ENCODE assay signal across 15 mouse cellular contexts in genomic region chr2:71048896-71049295, GRCm38 (mm10). TPM values are rescaled to one million over a fixed set of nuclear protein-coding genes. Genes with fewer than 3 reads are reported as not detected.
DNase-seq lines count a peak whose midpoint lies in the region; ATAC-seq and TF ChIP-seq lines count a peak whose summit lies in the region.
"Had no signal": no experiment of that assay in that cellular context is flagged by ENCODE, and none has a peak within 500 bp of the region (broad histone marks: within the 10 kb centered on the region; RNA-seq: fewer than 3 reads in every experiment).

No protein-coding gene starts in this region.

- H3K36me3 ChIP-seq in lung, postnatal 0 days (ENCODE audit: insufficient read depth, low read length) = no peaks in the 10 kb centered on the region
- H3K36me3 ChIP-seq in midbrain, embryonic 15.5 days (replicated peaks) = no peaks in the 10 kb centered on the region
- H3K36me3 ChIP-seq: forebrain, embryonic 15.5 days; hindbrain, embryonic 13.5 days had no signal

- H3K27me3 ChIP-seq in lung, postnatal 0 days (replicated peaks; ENCODE audit: insufficient read depth, low read length) = no peaks in the 10 kb centered on the region
- no peaks in the 10 kb centered on the region for H3K27me3 ChIP-seq in midbrain, embryonic 15.5 days (replicated peaks)
- H3K27me3 ChIP-seq: forebrain, embryonic 15.5 days; hindbrain, embryonic 13.5 days had no signal

- TF ChIP-seq CTCF in lung, postnatal 0 days (IDR thresholded peaks at IDR 0.05) = peak; percentile 42

- H3K27ac ChIP-seq in lung, postnatal 0 days (ENCODE audit: low read length) = no peak overlapping the region
- H3K27ac ChIP-seq in midbrain, embryonic 15.5 days = no peak overlapping the region
- H3K27ac ChIP-seq: forebrain, embryonic 15.5 days; heart, adult 2 months; hindbrain, embryonic 13.5 days had no signal

- no peaks in the 10 kb centered on the region; the same call in 1 of the 2 replicates for H3K4me1 ChIP-seq in lung, postnatal 0 days (ENCODE audit: insufficient read depth, low read depth, low read length)
- H3K4me1 ChIP-seq in midbrain, embryonic 15.5 days = no peaks in the 10 kb centered on the region

- H3K4me2 ChIP-seq in lung, postnatal 0 days (replicated peaks; ENCODE audit: low read depth, low read length) = no peak overlapping the region
- no peak overlapping the region for H3K4me2 ChIP-seq in midbrain, embryonic 15.5 days
- H3K4me2 ChIP-seq: forebrain, embryonic 15.5 days; hindbrain, embryonic 13.5 days had no signal

- WGBS in lung, postnatal 0 days = 61% methylated on average over 12 of the region's 12 CpGs
- 83% methylated on average over 12 of the region's 12 CpGs for WGBS in midbrain, embryonic 15.5 days

- no peak for TF ChIP-seq EP300 in lung, postnatal 0 days (IDR thresholded peaks at IDR 0.05)

- H3K4me3 ChIP-seq in lung, postnatal 0 days (ENCODE audit: low read depth, low read length) = no peak overlapping the region
- no peak overlapping the region for H3K4me3 ChIP-seq in midbrain, embryonic 15.5 days
- H3K4me3 ChIP-seq: forebrain, embryonic 15.5 days; heart, adult 2 months; hindbrain, embryonic 13.5 days had no signal

- ATAC-seq in CD4-positive, CD25-positive, alpha-beta regulatory T cell, adult 4 months = no peak
- ATAC-seq in lung, postnatal 0 days = no peak
- peak; percentile 25; the same call in 1 of the 2 replicates for ATAC-seq in megakaryocyte progenitor cell, adult 5-6 weeks (replicated peaks; ENCODE audit: poor library complexity)
- ATAC-seq in midbrain, embryonic 15.5 days (replicated peaks) = no peak
- ATAC-seq: forebrain, embryonic 15.5 days had no signal

- H3K9ac ChIP-seq in lung, postnatal 0 days (replicated peaks; ENCODE audit: low read depth) = no peak overlapping the region
- H3K9ac ChIP-seq in midbrain, embryonic 15.5 days = no peak overlapping the region
- H3K9ac ChIP-seq: forebrain, embryonic 15.5 days; hindbrain, embryonic 13.5 days had no signal

- H3K9me3 ChIP-seq in lung, postnatal 0 days (ENCODE audit: low read length) = no peaks in the 10 kb centered on the region
- H3K9me3 ChIP-seq in midbrain, embryonic 15.5 days = no peaks in the 10 kb centered on the region
- H3K9me3 ChIP-seq: forebrain, embryonic 15.5 days; G1E; hindbrain, embryonic 13.5 days had no signal

- peak; percentile 23 for DNase-seq in CD4-positive, CD25-positive, alpha-beta regulatory T cell, adult 2 months (ENCODE audit: low read depth, low spot score)
- peak; percentile 33 for DNase-seq in lung, postnatal 0 days (ENCODE audit: low spot score)
- DNase-seq in lung, postnatal 25 days (ENCODE audit: low spot score) = no peak
- no peak for DNase-seq in urinary bladder, postnatal 4 days (ENCODE audit: low spot score in 2 of 2)
- DNase-seq in B cell, adult 2 months = no peak
- DNase-seq: adrenal gland, postnatal 25 days; cerebellum, postnatal 10 days; heart, adult 2 months; kidney, adult 18-20 months had no signal

RNA-seq across cellular contexts. Expression of gene Dcaf17, which starts 6.2 kb away (rescaled TPM):
- polyA plus RNA-seq in CD4-positive, CD25-positive, alpha-beta regulatory T cell, adult 4 months (2017; shearing (Covaris generic)) = 10 to 100 TPM; 25.2 to 27.4 TPM
- polyA plus RNA-seq in lung, postnatal 0 days (2015; fragmentation: Nextera tagmentation; extraction: Ambion mirVana) = 25.1 and 26.6 TPM in 2 replicates
- 9.4 and 9.6 TPM in 2 replicates for total RNA-seq in megakaryocyte progenitor cell, adult 5-6 weeks (2015)
- 15.1 and 28.8 TPM in 2 replicates for total RNA-seq in megakaryocyte progenitor cell, adult 5-6 weeks (2017)
- polyA plus RNA-seq in midbrain, embryonic 15.5 days (2015; fragmentation: Nextera tagmentation; extraction: Ambion mirVana) = 32.9 and 33.7 TPM in 2 replicates

RNA-seq across cellular contexts. Expression of gene Mettl8, which starts 6.5 kb away (rescaled TPM):
- polyA plus RNA-seq in CD4-positive, CD25-positive, alpha-beta regulatory T cell, adult 4 months (2017; shearing (Covaris generic)) = 10 to 100 TPM; 22.3 to 24.8 TPM
- 8.6 and 8.7 TPM in 2 replicates for polyA plus RNA-seq in lung, postnatal 0 days (2015; fragmentation: Nextera tagmentation; extraction: Ambion mirVana)
- total RNA-seq in megakaryocyte progenitor cell, adult 5-6 weeks (2015) = 26.8 and 37.1 TPM in 2 replicates
- 17.5 and 27.8 TPM in 2 replicates for total RNA-seq in megakaryocyte progenitor cell, adult 5-6 weeks (2017)
- polyA plus RNA-seq in midbrain, embryonic 15.5 days (2015; fragmentation: Nextera tagmentation; extraction: Ambion mirVana) = 11.4 and 11.9 TPM in 2 replicates

Comparison
In these comparisons a context has a peak if more than half of its experiments do, and no peak if none do; other contexts are left out.
1. DNase-seq: peak in CD4-positive, CD25-positive, alpha-beta regulatory T cell, adult 2 months (single experiment) and lung, postnatal 0 days (single experiment); none in lung, postnatal 25 days (single experiment), urinary bladder, postnatal 4 days (0 of 2) and B cell, adult 2 months (0 of 2).